Mouse (Mus musculus) testis, adult 2 months (tissue): ENCODE measurements at regions not wholly inside any gene's neighbourhood (a gene's known extent, or its start where the extent isn't known, plus 50 kb on each side); places are given as distances from the start of the nearest gene placed in this dataset.

Experiments
- H3K27ac ChIP-seq: fragments of 200-500 bp; 2 replicates; pipeline ENCODE4 v1.5.1; 2012; ENCODE audit warnings: low read depth, low read length; ENCODE audit not compliant: control insufficient read depth, insufficient read depth
- H3K27me3 ChIP-seq: fragments of 200-500 bp; 2 replicates; pipeline ENCODE4 v1.6.1; 2012; ENCODE audit warnings: mild to moderate bottlenecking, low read length, moderate library complexity; ENCODE audit not compliant: control insufficient read depth, insufficient read depth
- H3K36me3 ChIP-seq: fragments of 200-500 bp; 2 replicates; pipeline ENCODE4 v1.6.1; 2012; ENCODE audit warnings: mild to moderate bottlenecking, low read length; ENCODE audit not compliant: control insufficient read depth, insufficient read depth
- H3K4me1 ChIP-seq: fragments of 200-500 bp; 2 replicates; pipeline ENCODE4 v1.6.1; 2012; ENCODE audit warnings: low read length; ENCODE audit not compliant: control insufficient read depth, insufficient read depth
- H3K4me3 ChIP-seq: fragments of 200-500 bp; 2 replicates; pipeline ENCODE4 v1.5.1; 2012; ENCODE audit warnings: low read depth, mild to moderate bottlenecking, low read length, moderate library complexity, mixed read lengths; ENCODE audit not compliant: control insufficient read depth
- CTCF ChIP-seq: fragments of 200-500 bp; IDR thresholded peaks from 2 replicates; pipeline ENCODE4 v1.5.1; 2012; ENCODE audit warnings: low read depth, mild to moderate bottlenecking, inconsistent platforms, low read length, moderate library complexity; ENCODE audit not compliant: control insufficient read depth, insufficient read depth, insufficient replicate concordance
- POLR2A ChIP-seq: fragments of 200-500 bp; IDR thresholded peaks from 2 replicates; pipeline ENCODE4 v1.6.1; 2012; ENCODE audit warnings: low read depth, mild to moderate bottlenecking, inconsistent platforms, low read length, moderate library complexity; ENCODE audit not compliant: control insufficient read depth

GRCm38 (mm10) chr7:71829567-71829966 lies 476.8 kb downstream of the Mctp2 start:
- Histone ChIP-seq H3K27ac (no peak overlapping the region), H3K4me1 (no peaks in the 10 kb centered on the region), H3K4me3 (no peak overlapping the region), H3K27me3 (no peaks in the 10 kb centered on the region), H3K36me3 (no peaks in the 10 kb centered on the region)
- TF ChIP-seq POLR2A (no peak), CTCF (no peak)

GRCm38 (mm10) chr7:71816138-71816537 lies 464.9 kb upstream of the Gm10295 start:
- no peaks in the 10 kb centered on the region for H3K27me3 ChIP-seq
- H3K4me3 ChIP-seq, result no peak overlapping the region
- H3K27ac ChIP-seq, result no peak overlapping the region
- no peaks in the 10 kb centered on the region for H3K36me3 ChIP-seq
- TF ChIP-seq POLR2A (no peak), CTCF (no peak)
- no peaks in the 10 kb centered on the region for H3K4me1 ChIP-seq

- Histone ChIP-seq H3K27me3 (no peaks in the 10 kb centered on the region), H3K36me3 (no peaks in the 10 kb centered on the region), H3K27ac (no peak overlapping the region), H3K4me1 (no peaks in the 10 kb centered on the region), H3K4me3 (no peak overlapping the region)
- no peak for TF ChIP-seq POLR2A
- no peak for TF ChIP-seq CTCF
Measured at GRCm38 (mm10) chr7:71794201-71794600, 442.9 kb upstream of the Gm10295 start.

- Histone ChIP-seq H3K4me1 (no peaks in the 10 kb centered on the region), H3K27me3 (no peaks in the 10 kb centered on the region)
Measured at GRCm38 (mm10) chr7:71788401-71788800, 437.1 kb upstream of the Gm10295 start.

GRCm38 (mm10) chr7:71782496-71782895 lies 431.2 kb upstream of the Gm10295 start:
- no peaks in the 10 kb centered on the region for H3K4me1 ChIP-seq
- H3K27ac ChIP-seq, result no peak overlapping the region
- H3K36me3 ChIP-seq, result no peaks in the 10 kb centered on the region
- H3K4me3 ChIP-seq, result no peak overlapping the region
- no peaks in the 10 kb centered on the region for H3K27me3 ChIP-seq
- TF ChIP-seq CTCF, result no peak
- TF ChIP-seq POLR2A, result no peak

More at GRCm38 (mm10) chr7:71788401-71788800, 437.1 kb upstream of the Gm10295 start:
- no peaks in the 10 kb centered on the region for H3K36me3 ChIP-seq
- no peak overlapping the region for H3K4me3 ChIP-seq
- no peak for TF ChIP-seq CTCF
- TF ChIP-seq POLR2A, result no peak
- no peak overlapping the region for H3K27ac ChIP-seq

GRCm38 (mm10) chr7:71749886-71750285 lies 398.6 kb upstream of the Gm10295 start:
- H3K27ac ChIP-seq, result no peak overlapping the region
- H3K4me1 ChIP-seq, result no peaks in the 10 kb centered on the region
- H3K4me3 ChIP-seq, result no peak overlapping the region
- no peaks in the 10 kb centered on the region for H3K27me3 ChIP-seq
- no peaks in the 10 kb centered on the region for H3K36me3 ChIP-seq
- TF ChIP-seq POLR2A (no peak), CTCF (no peak)

GRCm38 (mm10) chr7:71746118-71746897 lies 395.0 kb upstream of the Gm10295 start:
- Histone ChIP-seq H3K4me3 (no peak overlapping the region), H3K36me3 (no peaks in the 10 kb centered on the region), H3K27ac (no peak overlapping the region), H3K27me3 (no peaks in the 10 kb centered on the region), H3K4me1 (no peaks in the 10 kb centered on the region)
- TF ChIP-seq POLR2A, result no peak
- TF ChIP-seq CTCF, result no peak
